Mouse (Mus musculus): ENCODE data around the gene Mob3a. TPM values are rescaled to one million over a fixed set of nuclear protein-coding genes. Genes with fewer than 3 reads are reported as not detected.
"Not testable (repeated sequence)": the region's sequence is repeated elsewhere in the genome, so short reads cannot be mapped to it uniquely, and the experiment has no call there.

Gene Mob3a
- polyA plus RNA-seq, 1 experiment from 2014 or later = 34.4 TPM

- Histone ChIP-seq H3K9me3 (ENCODE audit: control insufficient read depth, low read length) (no peaks in the 10 kb centered on the region), H3K36me3 (ENCODE audit: control insufficient read depth, insufficient read depth, low read length) (0 out of 2 replicates have a peak, but pooled peaks cover 4% of the 10 kb centered on the region), H3K9ac (ENCODE audit: low read depth, low read length) (peak overlapping the region; percentile 7; the same call in 1 of the 2 replicates), H3K4me1 (ENCODE audit: control insufficient read depth, insufficient read depth, low read length) (peaks cover 23% of the 10 kb centered on the region), H3K4me3 (ENCODE audit: low read length) (no peak overlapping the region), H3K27ac (ENCODE audit: low read depth, low read length) (no peak overlapping the region), H3K4me2 (replicated peaks; ENCODE audit: low read depth, low read length) (peak overlapping the region; percentile 84), H3K27me3 (ENCODE audit: control insufficient read depth, insufficient read depth, low read length) (no peaks in the 10 kb centered on the region)
- 85% methylated on average over 6 of the region's 6 CpGs for WGBS
- ATAC-seq (ENCODE audit: low FRiP score, low TSS enrichment) = no peak
Measured at GRCm38 (mm10) chr10:80654866-80655265, 46.9 kb downstream of the Mob3a start.

GRCm38 (mm10) chr10:80653156-80653720 is 48.5 kb downstream of the Mob3a start:
- Histone ChIP-seq H3K4me3 (ENCODE audit: low read length) (no peak overlapping the region), H3K4me2 (replicated peaks; ENCODE audit: low read depth, low read length) (no peak overlapping the region), H3K4me1 (ENCODE audit: control insufficient read depth, insufficient read depth, low read length) (peaks cover 18% of the 10 kb centered on the region), H3K36me3 (ENCODE audit: control insufficient read depth, insufficient read depth, low read length) (peaks cover 9% of the 10 kb centered on the region), H3K27me3 (ENCODE audit: control insufficient read depth, insufficient read depth, low read length) (no peaks in the 10 kb centered on the region), H3K27ac (ENCODE audit: low read depth, low read length) (no peak overlapping the region), H3K9ac (ENCODE audit: low read depth, low read length) (no peak overlapping the region), H3K9me3 (ENCODE audit: control insufficient read depth, low read length) (no peaks in the 10 kb centered on the region)
- WGBS = 90% methylated on average over 6 of the region's 6 CpGs
- no peak for ATAC-seq (ENCODE audit: low FRiP score, low TSS enrichment)

- peaks cover 8% of the 10 kb centered on the region for H3K4me1 ChIP-seq (ENCODE audit: control insufficient read depth, insufficient read depth, low read length)
- H3K27me3 ChIP-seq (ENCODE audit: control insufficient read depth, insufficient read depth, low read length) = no peaks in the 10 kb centered on the region
- no peaks in the 10 kb centered on the region for H3K9me3 ChIP-seq (ENCODE audit: control insufficient read depth, low read length)
- no peak for ATAC-seq (ENCODE audit: low FRiP score, low TSS enrichment)
- WGBS = 85% methylated on average over 10 of the region's 10 CpGs
- H3K4me3 ChIP-seq (ENCODE audit: low read length) = no peak overlapping the region
- H3K36me3 ChIP-seq (ENCODE audit: control insufficient read depth, insufficient read depth, low read length) = peaks cover 33% of the 10 kb centered on the region
- H3K4me2 ChIP-seq (replicated peaks; ENCODE audit: low read depth, low read length) = no peak overlapping the region
- H3K9ac ChIP-seq (ENCODE audit: low read depth, low read length) = no peak overlapping the region
- H3K27ac ChIP-seq (ENCODE audit: low read depth, low read length) = no peak overlapping the region
Measured at GRCm38 (mm10) chr10:80650392-80650791, 51.4 kb downstream of the Mob3a start.

DNA sequence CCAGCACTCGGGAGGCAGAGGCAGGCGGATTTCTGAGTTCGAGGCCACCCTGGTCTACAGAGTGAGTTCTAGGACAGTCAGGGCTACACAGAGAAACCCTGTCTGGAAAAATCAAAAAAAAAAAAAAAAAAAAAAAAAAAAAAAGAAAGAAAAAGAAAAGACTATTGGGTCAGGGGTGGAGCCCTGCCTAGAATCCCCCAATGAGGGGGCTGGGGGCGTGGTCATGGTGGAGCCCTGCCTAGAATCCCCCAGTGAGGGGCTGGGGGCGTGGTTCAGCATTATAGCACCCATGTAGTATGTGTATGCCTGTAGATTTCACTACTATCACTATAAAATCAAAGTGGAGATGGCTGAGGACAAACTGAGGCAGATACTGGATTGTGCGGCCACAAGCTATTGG is 51.9 kb downstream of the Mob3a start:
- not testable (repeated sequence) for H3K27ac ChIP-seq (ENCODE audit: low read depth, low read length); H3K9ac ChIP-seq (ENCODE audit: low read depth, low read length); ATAC-seq (ENCODE audit: low FRiP score, low TSS enrichment); H3K9me3 ChIP-seq (ENCODE audit: control insufficient read depth, low read length); H3K4me3 ChIP-seq (ENCODE audit: low read length); H3K27me3 ChIP-seq (ENCODE audit: control insufficient read depth, insufficient read depth, low read length); H3K4me1 ChIP-seq (ENCODE audit: control insufficient read depth, insufficient read depth, low read length); H3K4me2 ChIP-seq (replicated peaks; ENCODE audit: low read depth, low read length)
- H3K36me3 ChIP-seq (ENCODE audit: control insufficient read depth, insufficient read depth, low read length) = peaks cover 38% of the 10 kb centered on the region
- WGBS = 90% methylated on average over 6 of the region's 6 CpGs

GRCm38 (mm10) chr10:80646936-80647335 is 54.8 kb downstream of the Mob3a start:
- no peak overlapping the region for H3K4me3 ChIP-seq (ENCODE audit: low read length)
- no peaks in the 10 kb centered on the region for H3K27me3 ChIP-seq (ENCODE audit: control insufficient read depth, insufficient read depth, low read length)
- H3K9ac ChIP-seq (ENCODE audit: low read depth, low read length) = no peak overlapping the region
- no peak overlapping the region for H3K4me2 ChIP-seq (replicated peaks; ENCODE audit: low read depth, low read length)
- WGBS = 89% methylated on average over 10 of the region's 10 CpGs
- no peaks in the 10 kb centered on the region for H3K4me1 ChIP-seq (ENCODE audit: control insufficient read depth, insufficient read depth, low read length)
- ATAC-seq (ENCODE audit: low FRiP score, low TSS enrichment) = no peak
- H3K27ac ChIP-seq (ENCODE audit: low read depth, low read length) = no peak overlapping the region
- H3K9me3 ChIP-seq (ENCODE audit: control insufficient read depth, low read length) = no peaks in the 10 kb centered on the region
- peaks cover 59% of the 10 kb centered on the region for H3K36me3 ChIP-seq (ENCODE audit: control insufficient read depth, insufficient read depth, low read length)

GRCm38 (mm10) chr10:80635345-80635744 is 66.4 kb downstream of the Mob3a start:
- no peak for ATAC-seq (ENCODE audit: low FRiP score, low TSS enrichment)
- Histone ChIP-seq H3K9me3 (ENCODE audit: control insufficient read depth, low read length) (no peaks in the 10 kb centered on the region), H3K4me3 (ENCODE audit: low read length) (no peak overlapping the region), H3K36me3 (ENCODE audit: control insufficient read depth, insufficient read depth, low read length) (peaks cover 75% of the 10 kb centered on the region), H3K4me2 (replicated peaks; ENCODE audit: low read depth, low read length) (no peak overlapping the region), H3K27me3 (ENCODE audit: control insufficient read depth, insufficient read depth, low read length) (no peaks in the 10 kb centered on the region), H3K27ac (ENCODE audit: low read depth, low read length) (no peak overlapping the region), H3K4me1 (ENCODE audit: control insufficient read depth, insufficient read depth, low read length) (no peaks in the 10 kb centered on the region), H3K9ac (ENCODE audit: low read depth, low read length) (no peak overlapping the region)
- 75% methylated on average over 6 of the region's 6 CpGs for WGBS

Other genes with a start within 250 kb of the Mob3a start
- not detected in 2 replicates for gene Onecut3, start 207.1 kb downstream of the Mob3a start, polyA plus RNA-seq (2014; fragmentation: Nextera tagmentation; extraction: Ambion mirVana)
- 0.22 and 0.24 TPM in 2 replicates for gene Atp8b3, start 162.9 kb downstream of the Mob3a start, polyA plus RNA-seq (2014; fragmentation: Nextera tagmentation; extraction: Ambion mirVana)
- gene Rexo1, start 140.4 kb downstream of the Mob3a start, polyA plus RNA-seq (2014; fragmentation: Nextera tagmentation; extraction: Ambion mirVana) = 25.8 and 31.3 TPM in 2 replicates
- 10.1 and 10.2 TPM in 2 replicates for gene Klf16, start 124.7 kb downstream of the Mob3a start, polyA plus RNA-seq (2014; fragmentation: Nextera tagmentation; extraction: Ambion mirVana)
- gene Abhd17a, start 111.6 kb downstream of the Mob3a start, polyA plus RNA-seq (2014; fragmentation: Nextera tagmentation; extraction: Ambion mirVana) = 125 and 130 TPM in 2 replicates
- gene Scamp4, start 99.1 kb downstream of the Mob3a start, polyA plus RNA-seq (2014; fragmentation: Nextera tagmentation; extraction: Ambion mirVana) = 88.5 and 103 TPM in 2 replicates
- gene Adat3, start 99.1 kb downstream of the Mob3a start, polyA plus RNA-seq (2014; fragmentation: Nextera tagmentation; extraction: Ambion mirVana) = 8.0 and 8.8 TPM in 2 replicates
- 1.9 and 2.5 TPM in 2 replicates for gene Gm49322, start 96.0 kb downstream of the Mob3a start, polyA plus RNA-seq (2014; fragmentation: Nextera tagmentation; extraction: Ambion mirVana)
- gene Csnk1g2, start 79.1 kb downstream of the Mob3a start, polyA plus RNA-seq (2014; fragmentation: Nextera tagmentation; extraction: Ambion mirVana) = 127 and 134 TPM in 2 replicates
- gene Btbd2, start 44.9 kb downstream of the Mob3a start, polyA plus RNA-seq (2014; fragmentation: Nextera tagmentation; extraction: Ambion mirVana) = 63.4 and 80.2 TPM in 2 replicates
- gene Mknk2, start 23.9 kb downstream of the Mob3a start, polyA plus RNA-seq (2014; fragmentation: Nextera tagmentation; extraction: Ambion mirVana) = 68.1 and 99.2 TPM in 2 replicates
- gene Izumo4, start 207 bp upstream of the Mob3a start, polyA plus RNA-seq (2014; fragmentation: Nextera tagmentation; extraction: Ambion mirVana) = 8.5 and 14.6 TPM in 2 replicates
- gene Ap3d1, start 40.3 kb upstream of the Mob3a start, polyA plus RNA-seq (2014; fragmentation: Nextera tagmentation; extraction: Ambion mirVana) = 70.8 and 80.6 TPM in 2 replicates
- 21.9 and 29.2 TPM in 2 replicates for gene Dot1l, start 53.2 kb upstream of the Mob3a start, polyA plus RNA-seq (2014; fragmentation: Nextera tagmentation; extraction: Ambion mirVana)
- gene Sf3a2, start 96.2 kb upstream of the Mob3a start, polyA plus RNA-seq (2014; fragmentation: Nextera tagmentation; extraction: Ambion mirVana) = 101 and 102 TPM in 2 replicates
- gene Plekhj1, start 96.6 kb upstream of the Mob3a start, polyA plus RNA-seq (2014; fragmentation: Nextera tagmentation; extraction: Ambion mirVana) = 121 and 126 TPM in 2 replicates
- gene Amh, start 103.3 kb upstream of the Mob3a start, polyA plus RNA-seq (2014; fragmentation: Nextera tagmentation; extraction: Ambion mirVana) = not detected in 2 replicates
- gene Jsrp1, start 111.5 kb upstream of the Mob3a start, polyA plus RNA-seq (2014; fragmentation: Nextera tagmentation; extraction: Ambion mirVana) = 4.4 and 5.2 TPM in 2 replicates
- 1,867 and 1,944 TPM in 2 replicates for gene Oaz1, start 124.7 kb upstream of the Mob3a start, polyA plus RNA-seq (2014; fragmentation: Nextera tagmentation; extraction: Ambion mirVana)
- 0.17 and 0.97 TPM in 2 replicates for gene Lingo3, start 142.1 kb upstream of the Mob3a start, polyA plus RNA-seq (2014; fragmentation: Nextera tagmentation; extraction: Ambion mirVana)
- 365 and 431 TPM in 2 replicates for gene Lsm7, start 153.2 kb upstream of the Mob3a start, polyA plus RNA-seq (2014; fragmentation: Nextera tagmentation; extraction: Ambion mirVana)
- 27.2 and 35.1 TPM in 2 replicates for gene Sppl2b, start 153.3 kb upstream of the Mob3a start, polyA plus RNA-seq (2014; fragmentation: Nextera tagmentation; extraction: Ambion mirVana)
- gene Tmprss9, start 169.9 kb upstream of the Mob3a start, polyA plus RNA-seq (2014; fragmentation: Nextera tagmentation; extraction: Ambion mirVana) = 0.08 and 0.10 TPM in 2 replicates
- 391 and 501 TPM in 2 replicates for gene Timm13, start 199.0 kb upstream of the Mob3a start, polyA plus RNA-seq (2014; fragmentation: Nextera tagmentation; extraction: Ambion mirVana)
- 16.0 and 17.1 TPM in 2 replicates for gene Lmnb2, start 216.3 kb upstream of the Mob3a start, polyA plus RNA-seq (2014; fragmentation: Nextera tagmentation; extraction: Ambion mirVana)
- 16.1 and 16.3 TPM in 2 replicates for gene Gadd45b, start 228.1 kb upstream of the Mob3a start, polyA plus RNA-seq (2014; fragmentation: Nextera tagmentation; extraction: Ambion mirVana)

All from kidney, embryonic 14.5 days (tissue).